Mouse (Mus musculus): ENCODE results near the gene Mex3b.

DNA sequence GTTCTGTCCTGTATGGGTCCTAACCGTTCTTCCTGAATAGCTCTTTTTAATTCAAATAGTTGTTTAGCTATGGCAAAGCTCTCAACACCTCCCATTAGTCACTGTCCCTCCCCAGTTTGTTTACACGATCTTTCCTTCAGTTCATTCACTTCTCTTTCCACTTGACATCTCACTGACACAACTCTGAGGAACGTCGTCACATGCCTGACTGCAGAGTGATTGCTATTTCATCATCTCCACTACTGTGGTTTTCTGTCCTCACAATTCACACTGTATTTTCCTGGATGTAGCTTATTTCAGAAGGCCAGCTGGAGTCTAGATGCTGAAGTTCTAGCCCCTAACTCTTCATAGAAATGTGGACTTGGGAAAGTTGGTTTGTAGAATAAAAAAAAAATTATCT is 8.5 kb upstream of the Mex3b start:
- TF ChIP-seq POLR2A (IDR thresholded peaks at IDR 0.05; ENCODE audit: insufficient read length, low read depth) = no peak
- no peak for TF ChIP-seq MYOG (IDR thresholded peaks at IDR 0.05; ENCODE audit: control insufficient read depth in 1 of 3, insufficient read depth in 1 of 3, insufficient read length in 2 of 3, low read depth in 2 of 3)
- no peak for TF ChIP-seq E2F4 (IDR thresholded peaks at IDR 0.05; ENCODE audit: insufficient read depth)
- no peak for TF ChIP-seq TCF3 (IDR thresholded peaks at IDR 0.05; ENCODE audit: insufficient read length, low read depth)
- TF ChIP-seq MAX (IDR thresholded peaks at IDR 0.05; ENCODE audit: low read depth) = no peak
- TF ChIP-seq POLR2AphosphoS2 (IDR thresholded peaks at IDR 0.05; ENCODE audit: insufficient read length, low read depth) = no peak
- no peak for TF ChIP-seq TCF12 (IDR thresholded peaks at IDR 0.05; ENCODE audit: insufficient read depth, poor library complexity, severe bottlenecking)
- no peak for TF ChIP-seq CEBPB (IDR thresholded peaks at IDR 0.05; ENCODE audit: insufficient read depth, poor library complexity, severe bottlenecking)
- TF ChIP-seq USF1 (IDR thresholded peaks at IDR 0.05; ENCODE audit: low read depth) = no peak
- TF ChIP-seq MYOD1 (IDR thresholded peaks at IDR 0.05; ENCODE audit: control insufficient read depth in 1 of 3, insufficient read length in 2 of 3, low read depth in 2 of 3) = no peak
- no peak for TF ChIP-seq REST (IDR thresholded peaks at IDR 0.05; ENCODE audit: insufficient read depth, insufficient read length)
- no peak for TF ChIP-seq SRF (IDR thresholded peaks at IDR 0.05; ENCODE audit: control insufficient read depth, insufficient read length, low read depth)
